Mouse (Mus musculus): ENCODE data around the gene Vcp. TPM values are rescaled to one million over a fixed set of nuclear protein-coding genes. Genes with fewer than 3 reads are reported as not detected.

Gene Vcp
- total and polyA plus RNA-seq, 3 experiments, result 127 to 254 (median 238) TPM

GRCm38 (mm10) chr4:42978062-42978461 is 22.2 kb downstream of the Vcp start:
- no peak overlapping the region for H3K27ac ChIP-seq
- DNase-seq, result no peak
- peaks cover 2% of the 10 kb centered on the region for H3K36me3 ChIP-seq (ENCODE audit: control insufficient read depth, insufficient read depth, low read length)
- H3K9ac ChIP-seq (ENCODE audit: low read depth, low read length), result no peak overlapping the region
- no peak overlapping the region for H3K4me3 ChIP-seq
- H3K4me1 ChIP-seq (ENCODE audit: control insufficient read depth, insufficient read depth, low read length), result no peaks in the 10 kb centered on the region
- 89% methylated on average over 4 of the region's 4 CpGs for WGBS
- no peaks in the 10 kb centered on the region for H3K27me3 ChIP-seq (ENCODE audit: control insufficient read depth, insufficient read depth, low read length)
- intact Hi-C loops (cut with DNase I), result no loop called here
- no peaks in the 10 kb centered on the region for H3K79me2 ChIP-seq (replicated peaks; ENCODE audit: control insufficient read depth, insufficient read depth, low read length)
- TF ChIP-seq EP300 (IDR thresholded peaks at IDR 0.05; ENCODE audit: insufficient read depth, low read depth, low read length) (no peak), POLR2A (IDR thresholded peaks at IDR 0.05; ENCODE audit: insufficient read depth, low read depth, low read length) (no peak), CTCF (IDR thresholded peaks at IDR 0.05) (peak; percentile 51)

- 51% methylated on average over 5 of the region's 5 CpGs for WGBS
- H3K4me1 ChIP-seq (ENCODE audit: control insufficient read depth, insufficient read depth, low read length), result no peaks in the 10 kb centered on the region
- DNase-seq, result no peak
- H3K4me3 ChIP-seq, result no peak overlapping the region
- H3K36me3 ChIP-seq (ENCODE audit: control insufficient read depth, insufficient read depth, low read length), result no peaks in the 10 kb centered on the region
- H3K27ac ChIP-seq, result no peak overlapping the region
- H3K9ac ChIP-seq (ENCODE audit: low read depth, low read length), result no peak overlapping the region
- H3K79me2 ChIP-seq (replicated peaks; ENCODE audit: control insufficient read depth, insufficient read depth, low read length), result no peaks in the 10 kb centered on the region
- TF ChIP-seq POLR2A (IDR thresholded peaks at IDR 0.05; ENCODE audit: insufficient read depth, low read depth, low read length) (no peak), EP300 (IDR thresholded peaks at IDR 0.05; ENCODE audit: insufficient read depth, low read depth, low read length) (no peak), CTCF (IDR thresholded peaks at IDR 0.05) (no peak)
- intact Hi-C loops (cut with DNase I), result no loop called here
- no peaks in the 10 kb centered on the region for H3K27me3 ChIP-seq (ENCODE audit: control insufficient read depth, insufficient read depth, low read length)
Measured at GRCm38 (mm10) chr4:42973868-42974267, 26.4 kb downstream of the Vcp start.

- Histone ChIP-seq H3K27ac (no peak overlapping the region), H3K27me3 (ENCODE audit: control insufficient read depth, insufficient read depth, low read length) (no peaks in the 10 kb centered on the region), H3K4me3 (no peak overlapping the region), H3K4me1 (ENCODE audit: control insufficient read depth, insufficient read depth, low read length) (no peaks in the 10 kb centered on the region), H3K9ac (ENCODE audit: low read depth, low read length) (no peak overlapping the region), H3K36me3 (ENCODE audit: control insufficient read depth, insufficient read depth, low read length) (no peaks in the 10 kb centered on the region), H3K79me2 (replicated peaks; ENCODE audit: control insufficient read depth, insufficient read depth, low read length) (no peaks in the 10 kb centered on the region)
- TF ChIP-seq EP300 (IDR thresholded peaks at IDR 0.05; ENCODE audit: insufficient read depth, low read depth, low read length) (no peak), CTCF (IDR thresholded peaks at IDR 0.05) (no peak), POLR2A (IDR thresholded peaks at IDR 0.05; ENCODE audit: insufficient read depth, low read depth, low read length) (no peak)
- no peak for DNase-seq
- WGBS, result 85% methylated on average over 4 of the region's 4 CpGs
- intact Hi-C loops (cut with DNase I), result no loop called here
Measured at GRCm38 (mm10) chr4:42972952-42973351, 27.4 kb downstream of the Vcp start.

GRCm38 (mm10) chr4:42969304-42969703 is 31.0 kb downstream of the Vcp start, which contains the start of gene 1700022I11Rik:
1700022I11Rik (plus strand) TSS chr4:42969604.
- intact Hi-C loops (cut with DNase I), result no loop called here
- H3K4me1 ChIP-seq (ENCODE audit: control insufficient read depth, insufficient read depth, low read length), result peaks cover 3% of the 10 kb centered on the region

GRCm38 (mm10) chr4:42965039-42965719 is 35.1 kb downstream of the Vcp start:
- TF ChIP-seq EP300 (IDR thresholded peaks at IDR 0.05; ENCODE audit: insufficient read depth, low read depth, low read length), result no peak
- TF ChIP-seq CTCF (IDR thresholded peaks at IDR 0.05), result peak; percentile 91
- no peak for TF ChIP-seq POLR2A (IDR thresholded peaks at IDR 0.05; ENCODE audit: insufficient read depth, low read depth, low read length)
- H3K36me3 ChIP-seq (ENCODE audit: control insufficient read depth, insufficient read depth, low read length), result no peaks in the 10 kb centered on the region
- H3K4me3 ChIP-seq, result no peak overlapping the region
- no peak overlapping the region for H3K9ac ChIP-seq (ENCODE audit: low read depth, low read length)
- intact Hi-C loops (cut with DNase I), result loop anchor here (1.0 kb wide), 1 partner anchor 88 kb away; no protein-coding TSS in a partner anchor
- H3K27ac ChIP-seq, result no peak overlapping the region
- H3K79me2 ChIP-seq (replicated peaks; ENCODE audit: control insufficient read depth, insufficient read depth, low read length), result no peaks in the 10 kb centered on the region
- peak in 1 of 2 experiments; percentile 36 for DNase-seq
- WGBS, result 13% methylated on average over 12 of the region's 12 CpGs
- no peaks in the 10 kb centered on the region for H3K27me3 ChIP-seq (ENCODE audit: control insufficient read depth, insufficient read depth, low read length)
- H3K4me1 ChIP-seq (ENCODE audit: control insufficient read depth, insufficient read depth, low read length), result peaks cover 3% of the 10 kb centered on the region

More at GRCm38 (mm10) chr4:42969304-42969703, 31.0 kb downstream of the Vcp start, which contains the start of gene 1700022I11Rik:
- H3K79me2 ChIP-seq (replicated peaks; ENCODE audit: control insufficient read depth, insufficient read depth, low read length), result no peaks in the 10 kb centered on the region
- no peak within 1 kb of the TSS for H3K9ac ChIP-seq (ENCODE audit: low read depth, low read length)
- H3K27ac ChIP-seq, result no peak within 1 kb of the TSS
- no peak within 1 kb of the TSS for H3K4me3 ChIP-seq
- H3K36me3 ChIP-seq (ENCODE audit: control insufficient read depth, insufficient read depth, low read length), result no peaks in the 10 kb centered on the region
- no peaks in the 10 kb centered on the region for H3K27me3 ChIP-seq (ENCODE audit: control insufficient read depth, insufficient read depth, low read length)
- TF ChIP-seq CTCF (IDR thresholded peaks at IDR 0.05), result no peak
- DNase-seq, result no peak
- WGBS, result 89% methylated on average over 4 of the region's 4 CpGs

- no peaks in the 10 kb centered on the region for H3K36me3 ChIP-seq (ENCODE audit: control insufficient read depth, insufficient read depth, low read length)
- peaks cover 7% of the 10 kb centered on the region for H3K4me1 ChIP-seq (ENCODE audit: control insufficient read depth, insufficient read depth, low read length)
- TF ChIP-seq CTCF (IDR thresholded peaks at IDR 0.05), result peak; percentile 49
- no peak for TF ChIP-seq EP300 (IDR thresholded peaks at IDR 0.05; ENCODE audit: insufficient read depth, low read depth, low read length)
- TF ChIP-seq POLR2A (IDR thresholded peaks at IDR 0.05; ENCODE audit: insufficient read depth, low read depth, low read length), result no peak
- H3K27me3 ChIP-seq (ENCODE audit: control insufficient read depth, insufficient read depth, low read length), result no peaks in the 10 kb centered on the region
- no peak overlapping the region for H3K9ac ChIP-seq (ENCODE audit: low read depth, low read length)
- no peak for DNase-seq
- H3K27ac ChIP-seq, result no peak overlapping the region
- no peak overlapping the region for H3K4me3 ChIP-seq
- intact Hi-C loops (cut with DNase I), result no loop called here
- H3K79me2 ChIP-seq (replicated peaks; ENCODE audit: control insufficient read depth, insufficient read depth, low read length), result no peaks in the 10 kb centered on the region
- 70% methylated on average over 2 of the region's 2 CpGs for WGBS
Measured at GRCm38 (mm10) chr4:42963480-42963879, 36.8 kb downstream of the Vcp start.

Measured in heart, adult 2 months (tissue).